Mouse (Mus musculus) cortical plate, adult 2 months (tissue): ENCODE data around the gene Dusp15.

Experiments used
- CTCF ChIP-seq: fragments of 200-500 bp; IDR thresholded peaks from 2 replicates; pipeline ENCODE4 v1.5.1; 2011; ENCODE audit warnings: mild to moderate bottlenecking, control low read depth, low read length; ENCODE audit not compliant: insufficient read depth; ENCODE audit errors: extremely low read depth
- POLR2A ChIP-seq: fragments of 200-500 bp; IDR thresholded peaks from 2 replicates; pipeline ENCODE4 v1.6.1; 2011; ENCODE audit warnings: mild to moderate bottlenecking, low read length, control low read depth; ENCODE audit not compliant: insufficient read depth; ENCODE audit errors: extremely low read depth

DNA sequence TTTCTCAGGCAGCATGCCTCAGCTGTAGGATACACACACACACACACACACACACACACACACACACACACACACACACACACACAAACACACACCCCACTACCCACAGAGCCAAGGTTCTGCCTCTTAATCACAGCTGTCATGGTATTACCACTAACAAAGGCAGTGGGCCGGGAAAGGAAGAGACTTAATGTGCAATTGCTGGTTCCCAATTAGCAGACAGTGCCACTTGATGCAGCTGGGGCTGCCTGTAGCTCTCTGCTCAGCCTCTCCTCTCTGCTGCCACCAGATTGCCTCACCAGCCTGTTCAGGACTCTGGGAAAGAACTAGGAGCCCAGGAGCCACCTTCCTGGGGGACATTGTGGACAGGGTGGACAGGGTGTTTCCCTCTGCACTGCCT lies 34.1 kb upstream of the Dusp15 start:
- TF ChIP-seq CTCF (no peak), POLR2A (no peak)
